Mouse (Mus musculus) neural tube, embryonic 10.5 days (tissue): ENCODE measurements around the gene Ptprn2.

Experiments used
- DNase-seq: peaks from one replicate; pipeline ENCODE4 v3.0.0-alpha.2; 2017; ENCODE audit warnings: low spot score; ENCODE audit errors: extremely low spot score

Ptprn2 gene

GRCm38 (mm10) chr12:117207421-117208120 is 722.1 kb downstream of the Ptprn2 start:
- DNase-seq, result no peak

DNA sequence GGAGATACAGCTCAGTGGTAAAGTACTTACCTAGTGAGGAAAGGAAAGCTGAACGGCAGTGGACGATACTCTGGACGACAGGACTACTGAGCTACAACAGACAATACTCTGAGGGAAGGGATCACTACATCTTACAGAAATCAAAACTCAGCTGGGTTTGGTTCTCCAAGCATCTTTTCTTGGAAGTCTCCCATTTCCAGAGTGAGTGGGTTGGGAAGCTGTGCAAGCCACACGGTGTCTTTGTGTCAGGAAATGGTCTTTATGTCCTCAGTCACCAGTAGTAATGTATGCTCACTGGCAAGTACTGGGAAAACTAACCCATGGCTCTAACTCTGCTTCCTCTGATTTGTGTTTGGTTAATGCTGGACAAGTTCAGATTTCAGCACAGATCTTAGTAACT is 724.9 kb downstream of the Ptprn2 start:
- no peak for DNase-seq

DNA sequence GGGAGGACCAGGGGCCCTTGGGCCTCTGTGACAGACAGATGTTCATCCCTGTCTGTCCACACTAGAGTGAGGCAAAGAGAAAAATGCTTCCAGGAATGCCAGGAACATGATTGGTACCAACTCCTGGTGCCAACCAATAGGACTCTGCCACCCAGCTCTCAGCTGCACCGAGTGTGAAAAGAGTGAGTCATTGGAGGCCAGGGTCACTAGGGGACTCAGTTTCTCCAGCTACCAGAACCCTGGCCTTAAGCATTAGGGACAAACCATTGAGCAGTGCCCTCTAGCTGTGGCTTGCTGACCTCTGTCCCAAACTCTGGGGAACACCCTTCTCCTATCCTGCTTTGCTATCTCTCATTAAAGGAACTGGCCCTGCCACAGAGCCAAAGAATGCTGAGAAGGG is 728.0 kb downstream of the Ptprn2 start:
- DNase-seq, result no peak

- no peak for DNase-seq
These were observed 728.8 kb downstream of the Ptprn2 start for GRCm38 (mm10) chr12:117214272-117214671.

- DNase-seq, result no peak
These were observed 729.4 kb downstream of the Ptprn2 start for GRCm38 (mm10) chr12:117214919-117215318.

DNA sequence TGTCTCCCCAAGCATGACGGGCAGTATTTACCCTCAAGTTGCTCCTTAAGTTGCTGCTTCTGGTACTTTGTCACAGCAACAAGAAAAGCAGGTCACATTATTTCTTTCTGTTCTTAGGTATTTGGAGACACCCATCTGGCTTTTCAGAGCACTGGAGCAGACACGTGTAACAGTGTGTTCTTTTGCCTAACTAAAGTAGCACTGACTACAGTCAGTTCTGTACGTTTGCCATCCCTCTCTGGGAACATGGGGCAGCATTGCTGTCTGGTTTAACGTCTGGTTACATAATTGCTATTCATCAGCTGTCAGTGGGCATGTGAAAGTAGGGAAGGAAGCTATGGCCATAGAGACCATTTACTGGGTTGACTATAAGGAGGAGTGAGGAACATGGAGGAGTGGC is 736.4 kb downstream of the Ptprn2 start:
- DNase-seq, result no peak

DNA sequence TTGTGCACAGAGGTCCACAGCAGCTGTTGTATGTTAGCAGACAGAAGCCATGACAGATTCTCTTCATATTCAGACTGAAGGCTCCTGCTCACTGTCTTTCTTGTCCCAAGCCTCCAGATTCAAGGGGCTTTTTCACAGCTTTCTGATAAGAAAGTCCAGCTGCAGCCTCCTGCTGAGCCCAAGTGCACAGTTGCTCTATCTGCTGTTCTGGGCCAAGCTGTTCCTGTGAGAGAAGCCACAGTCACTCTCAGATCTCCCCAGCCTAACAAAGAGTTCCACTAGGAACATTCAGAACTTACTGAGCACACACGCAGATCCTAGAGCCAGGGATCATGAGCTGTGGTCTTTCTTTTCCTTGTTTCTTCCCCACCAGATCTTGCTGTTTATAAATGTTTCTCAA is 738.5 kb downstream of the Ptprn2 start:
- DNase-seq, result no peak

DNA sequence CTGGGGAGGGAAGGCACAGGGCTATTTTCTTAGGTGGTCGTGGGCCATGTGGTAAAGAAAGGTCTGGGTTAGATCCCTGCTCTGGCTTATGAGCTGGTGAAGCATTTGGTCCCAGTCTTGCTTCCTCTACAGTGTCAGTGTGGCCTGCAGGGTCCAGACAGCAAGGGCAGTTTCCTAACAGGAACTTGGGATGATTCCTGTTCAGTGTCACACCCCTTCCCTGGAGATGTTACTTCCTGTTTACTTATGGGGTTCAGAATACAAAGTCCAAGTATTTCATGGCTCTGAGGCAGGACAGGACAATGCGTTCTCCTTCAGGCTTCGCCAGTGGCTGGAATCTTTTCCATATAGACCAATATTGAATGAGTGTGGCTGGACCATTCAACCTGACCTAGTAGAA is 741.7 kb downstream of the Ptprn2 start:
- no peak for DNase-seq

- no peak for DNase-seq
These were observed 743.9 kb downstream of the Ptprn2 start for GRCm38 (mm10) chr12:117229442-117229841.

GRCm38 (mm10) chr12:117230282-117230681 is 744.8 kb downstream of the Ptprn2 start:
- no peak for DNase-seq

- DNase-seq, result no peak
These were observed 746.3 kb downstream of the Ptprn2 start for GRCm38 (mm10) chr12:117231850-117232249.

- DNase-seq, result no peak
These were observed 749.6 kb downstream of the Ptprn2 start for GRCm38 (mm10) chr12:117235114-117235513.

DNA sequence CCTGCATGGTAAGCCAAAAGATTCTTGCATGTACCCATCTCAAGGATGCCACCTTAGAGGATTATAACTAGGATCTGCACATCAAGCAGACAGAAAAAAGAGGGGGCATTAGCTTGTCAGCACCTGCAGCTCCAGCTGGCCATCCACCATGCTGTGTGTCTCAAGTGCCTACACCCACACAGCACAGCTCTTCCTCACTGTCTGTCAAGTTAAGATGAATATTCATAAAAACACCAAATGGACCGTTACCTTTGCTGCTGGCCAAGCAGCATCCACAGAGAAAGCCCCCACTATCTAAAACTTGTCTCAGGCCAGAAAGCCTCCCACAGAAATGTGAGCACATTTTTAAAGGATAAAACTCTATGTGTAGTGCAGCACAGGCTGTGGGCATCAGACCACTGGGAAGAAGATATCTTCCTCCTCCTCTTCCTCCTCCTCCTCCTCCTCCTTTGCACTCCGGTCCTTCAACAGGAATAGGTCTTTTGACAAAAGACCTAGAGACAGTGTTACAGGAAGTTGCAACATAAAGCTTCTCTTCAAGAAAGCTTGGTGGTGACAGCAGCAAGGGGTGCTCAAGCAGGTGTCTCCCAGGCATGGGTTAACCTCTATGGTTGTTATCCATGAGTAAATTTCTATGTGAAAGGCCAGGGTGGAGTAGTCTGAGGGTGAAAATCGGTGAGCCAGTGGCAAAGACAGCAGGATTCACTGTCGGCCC is 750.7 kb downstream of the Ptprn2 start:
- no peak for DNase-seq

GRCm38 (mm10) chr12:117236981-117237380 is 751.5 kb downstream of the Ptprn2 start:
- no peak for DNase-seq

- DNase-seq, result no peak
These were observed 754.6 kb downstream of the Ptprn2 start for GRCm38 (mm10) chr12:117239927-117240715.

GRCm38 (mm10) chr12:117242181-117242580 is 756.7 kb downstream of the Ptprn2 start:
- no peak for DNase-seq

- DNase-seq, result no peak
These were observed 760.5 kb downstream of the Ptprn2 start for GRCm38 (mm10) chr12:117245885-117246478.

GRCm38 (mm10) chr12:117250465-117250864 is 764.9 kb downstream of the Ptprn2 start:
- DNase-seq, result no peak

DNA sequence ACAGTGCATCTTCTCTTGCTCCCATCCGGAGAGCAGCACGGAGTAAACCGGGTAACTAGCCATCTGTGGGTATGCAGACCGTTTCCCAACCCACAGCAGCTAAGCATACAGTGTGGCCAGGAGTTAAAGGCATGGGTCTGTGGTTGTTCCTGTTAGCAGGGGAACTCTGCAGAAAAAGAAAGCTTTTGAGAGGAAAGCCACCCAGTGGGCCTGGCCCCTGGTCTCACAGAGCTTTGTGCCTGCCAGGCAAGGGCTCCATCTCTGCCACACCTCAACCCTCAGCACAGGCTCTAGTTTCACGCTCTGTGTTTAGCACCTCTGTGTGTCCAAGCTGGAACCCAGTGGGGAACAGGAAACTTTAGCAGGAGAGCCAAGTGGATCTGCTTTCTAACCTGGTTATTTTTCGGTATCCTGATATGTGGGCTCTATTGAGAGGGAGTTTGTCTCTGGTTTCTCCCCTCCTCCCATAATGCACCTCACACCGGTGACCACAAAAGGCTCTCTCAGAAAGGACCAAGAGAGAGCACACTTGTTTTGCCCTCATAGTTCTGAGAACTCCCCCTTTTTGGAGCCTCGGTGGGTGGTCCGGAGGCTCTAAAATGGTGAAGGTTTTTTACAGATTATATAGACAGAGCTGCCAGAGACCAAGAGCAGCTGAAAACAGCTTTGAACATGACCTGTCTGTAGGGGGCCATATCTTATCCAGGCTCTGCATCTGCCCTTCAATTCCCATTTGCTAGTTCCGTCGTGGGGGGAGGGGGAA is 766.3 kb downstream of the Ptprn2 start:
- peak; percentile 39 for DNase-seq

- DNase-seq, result no peak
These were observed 766.9 kb downstream of the Ptprn2 start for GRCm38 (mm10) chr12:117252426-117252779.

DNA sequence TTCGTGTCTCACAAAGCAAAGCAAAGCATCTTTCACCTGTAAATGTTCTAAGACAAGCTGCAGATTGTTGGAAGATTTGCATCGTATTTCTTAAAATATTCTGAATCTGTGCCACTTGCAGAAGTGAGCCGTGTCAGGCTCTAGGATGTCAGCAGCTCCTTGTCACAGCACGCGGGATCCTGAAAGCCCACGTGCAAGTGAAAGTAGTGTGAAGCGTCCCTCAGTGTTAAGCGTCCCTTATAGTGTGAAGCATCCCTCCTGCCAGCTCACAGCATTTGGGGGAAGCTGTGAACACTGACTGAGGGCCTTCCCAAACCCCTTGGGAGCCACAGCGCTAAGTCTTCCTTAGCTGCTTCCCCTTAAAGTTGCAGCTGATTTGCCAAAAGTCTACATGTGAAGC is 768.8 kb downstream of the Ptprn2 start:
- DNase-seq, result no peak
